Mouse (Mus musculus): ENCODE results near the gene Ppip5k2. TPM values are rescaled to one million over a fixed set of nuclear protein-coding genes. Genes with fewer than 3 reads are reported as not detected.
A peak's percentile ranks its signal among the peaks of the same experiment; 100 is the strongest.

Ppip5k2 gene
- 33.4 and 33.7 TPM in 2 replicates for polyA plus RNA-seq (2015; fragmentation: Nextera tagmentation; extraction: Ambion mirVana)

- H3K4me3 ChIP-seq (replicated peaks) = peak within 1 kb of the TSS; percentile 98
- peak within 1 kb of the TSS; percentile 89 for H3K9ac ChIP-seq
- H3K4me1 ChIP-seq = peaks cover 18% of the 10 kb centered on the region
- peak; percentile 99 for ATAC-seq (replicated peaks; ENCODE audit: low FRiP score)
- under 1% methylated on average over 66 of the region's 66 CpGs for WGBS
- H3K36me3 ChIP-seq = no peaks in the 10 kb centered on the region
- peak within 1 kb of the TSS; percentile 93 for H3K27ac ChIP-seq
- peak within 1 kb of the TSS; percentile 69 for H3K4me2 ChIP-seq
- H3K9me3 ChIP-seq (replicated peaks) = no peaks in the 10 kb centered on the region
- H3K27me3 ChIP-seq = no peaks in the 10 kb centered on the region
These were observed at the start of gene Ppip5k2, which contains the start of gene Gin1 for GRCm38 (mm10) chr1:97769904-97770753. TSS of gene Ppip5k2 (minus strand) at chr1:97770411. TSS of gene Gin1 (plus strand) at chr1:97770172.

GRCm38 (mm10) chr1:97809255-97809912, 39.2 kb upstream of the Ppip5k2 start:
- no peak for ATAC-seq (replicated peaks; ENCODE audit: low FRiP score)
- Histone ChIP-seq H3K4me1 (no peaks in the 10 kb centered on the region), H3K4me2 (no peak overlapping the region), H3K9me3 (replicated peaks) (no peaks in the 10 kb centered on the region), H3K4me3 (replicated peaks) (no peak overlapping the region), H3K9ac (no peak overlapping the region), H3K36me3 (no peaks in the 10 kb centered on the region), H3K27ac (no peak overlapping the region), H3K27me3 (no peaks in the 10 kb centered on the region)
- WGBS = 47% methylated on average over 2 of the region's 2 CpGs

- Histone ChIP-seq H3K27me3 (no peaks in the 10 kb centered on the region), H3K9me3 (replicated peaks) (no peaks in the 10 kb centered on the region), H3K4me2 (no peak overlapping the region), H3K4me3 (replicated peaks) (no peak overlapping the region), H3K9ac (no peak overlapping the region), H3K27ac (no peak overlapping the region), H3K4me1 (no peaks in the 10 kb centered on the region), H3K36me3 (no peaks in the 10 kb centered on the region)
- no peak for ATAC-seq (replicated peaks; ENCODE audit: low FRiP score)
These were observed 34.3 kb upstream of the Ppip5k2 start for GRCm38 (mm10) chr1:97804520-97804919.

- Histone ChIP-seq H3K36me3 (no peaks in the 10 kb centered on the region), H3K4me2 (no peak overlapping the region), H3K9ac (no peak overlapping the region), H3K9me3 (replicated peaks) (no peaks in the 10 kb centered on the region), H3K27me3 (no peaks in the 10 kb centered on the region), H3K27ac (no peak overlapping the region), H3K4me1 (no peaks in the 10 kb centered on the region), H3K4me3 (replicated peaks) (no peak overlapping the region)
- ATAC-seq (replicated peaks; ENCODE audit: low FRiP score) = no peak
- 46% methylated on average over 4 of the region's 4 CpGs for whole genome bisulfite sequencing
These were observed 32.1 kb upstream of the Ppip5k2 start for GRCm38 (mm10) chr1:97802207-97802902.

- 87% methylated on average over 9 of the region's 9 CpGs for WGBS
- Histone ChIP-seq H3K27me3 (no peaks in the 10 kb centered on the region), H3K4me2 (no peak overlapping the region)
These were observed 25.7 kb upstream of the Ppip5k2 start for GRCm38 (mm10) chr1:97795936-97796335.

GRCm38 (mm10) chr1:97794110-97794509, 23.9 kb upstream of the Ppip5k2 start:
- H3K27ac ChIP-seq = no peak overlapping the region
- H3K4me3 ChIP-seq (replicated peaks) = no peak overlapping the region
- WGBS = 85% methylated on average over 3 of the region's 3 CpGs
- ATAC-seq (replicated peaks; ENCODE audit: low FRiP score) = no peak
- H3K9me3 ChIP-seq (replicated peaks) = no peaks in the 10 kb centered on the region
- H3K4me1 ChIP-seq = no peaks in the 10 kb centered on the region
- H3K4me2 ChIP-seq = no peak overlapping the region
- H3K36me3 ChIP-seq = peaks cover 3% of the 10 kb centered on the region; the same call in 1 of the 2 replicates
- H3K9ac ChIP-seq = no peak overlapping the region
- H3K27me3 ChIP-seq = no peaks in the 10 kb centered on the region

More at GRCm38 (mm10) chr1:97795936-97796335, 25.7 kb upstream of the Ppip5k2 start:
- Histone ChIP-seq H3K4me1 (no peaks in the 10 kb centered on the region), H3K9ac (no peak overlapping the region), H3K36me3 (peaks cover 3% of the 10 kb centered on the region; the same call in 1 of the 2 replicates), H3K9me3 (replicated peaks) (no peaks in the 10 kb centered on the region), H3K4me3 (replicated peaks) (no peak overlapping the region), H3K27ac (no peak overlapping the region)
- no peak for ATAC-seq (replicated peaks; ENCODE audit: low FRiP score)

GRCm38 (mm10) chr1:97788490-97788889, 18.3 kb upstream of the Ppip5k2 start:
- no peak overlapping the region for H3K4me2 ChIP-seq
- 94% methylated on average over 2 of the region's 2 CpGs for WGBS
- H3K9ac ChIP-seq = no peak overlapping the region
- no peaks in the 10 kb centered on the region for H3K4me1 ChIP-seq
- H3K27ac ChIP-seq = no peak overlapping the region
- H3K4me3 ChIP-seq (replicated peaks) = no peak overlapping the region
- H3K9me3 ChIP-seq (replicated peaks) = no peaks in the 10 kb centered on the region
- H3K27me3 ChIP-seq = no peaks in the 10 kb centered on the region
- ATAC-seq (replicated peaks; ENCODE audit: low FRiP score) = no peak
- H3K36me3 ChIP-seq = peaks cover 7% of the 10 kb centered on the region; the same call in 1 of the 2 replicates

GRCm38 (mm10) chr1:97787674-97788073, 17.5 kb upstream of the Ppip5k2 start:
- Histone ChIP-seq H3K4me3 (replicated peaks) (no peak overlapping the region), H3K9ac (no peak overlapping the region), H3K4me2 (no peak overlapping the region), H3K36me3 (0 out of 2 replicates have a peak, but pooled peaks cover 4% of the 10 kb centered on the region), H3K9me3 (replicated peaks) (no peaks in the 10 kb centered on the region), H3K4me1 (no peaks in the 10 kb centered on the region), H3K27me3 (no peaks in the 10 kb centered on the region), H3K27ac (no peak overlapping the region)
- WGBS = 83% methylated on average over 3 of the region's 3 CpGs
- ATAC-seq (replicated peaks; ENCODE audit: low FRiP score) = no peak

- no peaks in the 10 kb centered on the region for H3K9me3 ChIP-seq (replicated peaks)
- no peaks in the 10 kb centered on the region for H3K27me3 ChIP-seq
- ATAC-seq (replicated peaks; ENCODE audit: low FRiP score) = no peak
- 0 out of 2 replicates have a peak, but pooled peaks cover 4% of the 10 kb centered on the region for H3K36me3 ChIP-seq
- no peak overlapping the region for H3K27ac ChIP-seq
- no peak overlapping the region for H3K9ac ChIP-seq
- no peaks in the 10 kb centered on the region for H3K4me1 ChIP-seq
- H3K4me2 ChIP-seq = no peak overlapping the region
- 87% methylated on average over 11 of the region's 11 CpGs for WGBS
- no peak overlapping the region for H3K4me3 ChIP-seq (replicated peaks)
These were observed 15.6 kb upstream of the Ppip5k2 start for GRCm38 (mm10) chr1:97785685-97786393.

- no peaks in the 10 kb centered on the region for H3K9me3 ChIP-seq (replicated peaks)
- no peak overlapping the region for H3K4me3 ChIP-seq (replicated peaks)
- no peak overlapping the region for H3K27ac ChIP-seq
- WGBS = 82% methylated on average over 7 of the region's 7 CpGs
- 0 out of 2 replicates have a peak, but pooled peaks cover 4% of the 10 kb centered on the region for H3K36me3 ChIP-seq
- H3K9ac ChIP-seq = no peak overlapping the region
- H3K4me1 ChIP-seq = no peaks in the 10 kb centered on the region
- no peaks in the 10 kb centered on the region for H3K27me3 ChIP-seq
- no peak for ATAC-seq (replicated peaks; ENCODE audit: low FRiP score)
- H3K4me2 ChIP-seq = no peak overlapping the region
These were observed 14.7 kb upstream of the Ppip5k2 start for GRCm38 (mm10) chr1:97784928-97785327.

GRCm38 (mm10) chr1:97781674-97782073, 11.5 kb upstream of the Ppip5k2 start:
- H3K36me3 ChIP-seq = 0 out of 2 replicates have a peak, but pooled peaks cover 4% of the 10 kb centered on the region
- no peak overlapping the region for H3K27ac ChIP-seq
- H3K27me3 ChIP-seq = no peaks in the 10 kb centered on the region
- no peak for ATAC-seq (replicated peaks; ENCODE audit: low FRiP score)
- H3K4me3 ChIP-seq (replicated peaks) = no peak overlapping the region
- 96% methylated on average over 7 of the region's 7 CpGs for WGBS
- H3K4me1 ChIP-seq = no peaks in the 10 kb centered on the region
- no peaks in the 10 kb centered on the region for H3K9me3 ChIP-seq (replicated peaks)
- H3K9ac ChIP-seq = no peak overlapping the region
- H3K4me2 ChIP-seq = no peak overlapping the region
